Mouse (Mus musculus): Measurements from ENCODE around the gene Gm15097.
"Not testable (repeated sequence)": the region's sequence is repeated elsewhere in the genome, so short reads cannot be mapped to it uniquely, and the experiment has no call there.

The Gm15097 gene

DNA sequence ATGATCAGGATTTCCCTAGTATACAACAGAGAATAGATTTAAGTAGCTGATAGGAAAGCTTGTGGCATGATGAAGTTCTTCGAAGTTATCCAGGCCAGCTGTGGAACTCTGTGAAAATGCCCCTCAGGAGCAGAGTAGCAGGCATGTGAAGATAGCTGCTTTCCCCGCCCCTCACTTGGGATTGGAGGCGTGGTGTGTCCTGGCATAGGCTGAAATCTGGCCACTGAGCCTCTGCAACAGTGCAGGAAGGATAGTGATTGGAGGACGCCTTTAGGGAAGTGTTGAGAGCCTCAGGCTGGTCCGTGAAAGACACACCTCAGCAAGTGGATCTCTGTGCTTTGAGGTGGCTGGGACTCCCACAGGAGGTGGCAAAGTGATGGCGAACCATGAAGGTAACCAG lies at the start of gene Gm15097:
Gene Gm15097 (plus strand): TSS at position 301 of the 400 bp plus-strand sequence.
- DNase-seq (ENCODE audit: low read depth in 2 of 2, low spot score in 2 of 2) = not testable (repeated sequence)

DNA sequence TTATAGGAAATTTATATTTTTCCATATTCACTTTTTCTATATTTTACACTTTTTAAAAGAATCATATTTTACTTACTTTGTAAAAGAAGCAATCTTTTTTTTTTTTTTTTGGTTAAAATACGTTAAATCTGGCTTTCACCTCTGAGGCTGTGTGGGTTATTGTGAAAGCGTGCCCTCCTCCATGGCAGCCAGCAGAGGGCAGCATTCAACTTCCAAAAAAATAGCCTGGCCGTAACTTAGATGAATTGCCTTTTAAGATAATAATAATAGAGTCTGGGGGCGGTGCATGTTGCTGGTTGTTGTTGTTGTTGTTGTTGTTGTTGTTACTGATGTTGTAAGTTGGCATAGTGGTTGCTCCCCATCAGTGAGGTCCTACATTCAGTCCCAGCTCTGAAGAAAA lies 21.4 kb upstream of the Gm15097 start:
- not testable (repeated sequence) for DNase-seq (ENCODE audit: low read depth in 2 of 2, low spot score in 2 of 2)

DNA sequence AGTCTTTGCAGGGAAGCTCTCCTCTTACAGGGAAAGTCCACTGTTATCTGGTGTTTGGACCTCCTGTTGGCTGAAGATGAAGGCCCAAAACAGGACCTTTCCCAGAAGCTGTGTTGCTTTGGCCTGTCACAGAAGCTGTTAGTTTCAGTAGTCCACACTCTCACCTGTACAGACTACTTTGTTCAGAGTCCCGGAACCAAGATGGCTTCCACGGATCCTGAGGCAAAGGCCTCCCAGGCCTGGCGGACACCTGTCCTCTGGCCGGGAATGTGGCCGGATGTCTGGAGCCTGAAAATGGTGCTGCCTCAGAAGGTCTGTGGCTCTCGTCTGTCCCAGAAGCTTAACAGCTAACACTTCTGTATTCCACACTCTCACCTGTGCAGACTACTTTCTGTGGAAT lies 26.9 kb downstream of the Gm15097 start:
- DNase-seq (ENCODE audit: low read depth in 2 of 2, low spot score in 2 of 2) = not testable (repeated sequence)
